Mouse (Mus musculus) G1E (cell line): ENCODE results near the gene Fhit. TPM values are rescaled to one million over a fixed set of nuclear protein-coding genes. Genes with fewer than 3 reads are reported as not detected.

Experiments
- ATAC-seq: 2 replicates; pipeline ENCODE4 v1.8.0; 2016; ENCODE audit warnings: mild to moderate bottlenecking; ENCODE audit not compliant: insufficient number of reproducible peaks, poor library complexity, low FRiP score, severe bottlenecking; ENCODE audit errors: extremely low read depth
- DNase-seq: peaks from one replicate; pipeline ENCODE4 v3.0.0; 2012; ENCODE audit warnings: low spot score
- H3K27me3 ChIP-seq: 2 replicates; pipeline ENCODE4 v1.6.1; 2012; ENCODE audit warnings: mild to moderate bottlenecking, low read length, inconsistent platforms; ENCODE audit not compliant: insufficient read depth
- H3K36me3 ChIP-seq: replicated peaks from 2 replicates; pipeline ENCODE3; 2012; ENCODE audit warnings: mild to moderate bottlenecking, inconsistent platforms
- H3K4me1 ChIP-seq: 2 replicates; pipeline ENCODE4 v1.6.1; 2012; ENCODE audit warnings: low read depth, low read length, inconsistent platforms, mixed read lengths; ENCODE audit not compliant: insufficient read depth
- H3K4me3 ChIP-seq: 2 replicates; pipeline ENCODE4 v1.5.1; 2012; ENCODE audit warnings: low read depth, mild to moderate bottlenecking, inconsistent platforms, low read length, moderate library complexity, mixed read lengths
- H3K9me3 ChIP-seq: replicated peaks from 2 replicates; pipeline ENCODE4 v1.6.1; 2012; ENCODE audit warnings: inconsistent platforms
- CTCF ChIP-seq: IDR thresholded peaks from 2 replicates; pipeline ENCODE4 v1.5.1; 2012; ENCODE audit warnings: low read depth, low read length, inconsistent platforms, mixed read lengths
- GATA1 ChIP-seq: IDR thresholded peaks from 2 replicates; pipeline ENCODE4 v1.6.1; 2012; ENCODE audit warnings: borderline replicate concordance, low read length, inconsistent platforms, mixed read lengths
- GATA2 ChIP-seq: IDR thresholded peaks from 2 replicates; pipeline ENCODE4 v1.6.1; 2012; ENCODE audit warnings: low read depth, low read length, inconsistent platforms, borderline replicate concordance
- POLR2AphosphoS5 ChIP-seq: IDR thresholded peaks from 2 replicates; pipeline ENCODE4 v1.6.1; 2012; ENCODE audit warnings: low read depth, low read length, inconsistent platforms; ENCODE audit not compliant: insufficient replicate concordance
- TAL1 ChIP-seq: conservative IDR thresholded peaks from 2 replicates; pipeline ENCODE4 v1.6.1; 2012; ENCODE audit warnings: low read depth, low read length, inconsistent platforms, mixed read lengths
- polyA plus RNA-seq: library from polyadenylated mRNA; stranded (reverse); fragments of >175 nt; gene quantifications from 2 replicates; pipeline ENCODE4 v1.2.3, GENCODE M21; 2012
- total RNA-seq, 2 experiments: library from RNA; stranded (forward) in 1 of 2; stranded (reverse) in 1 of 2; fragments of 200-1000 nt in 1 of 2; fragments of >200 nt in 1 of 2; fragmentation: Nextera tagmentation in 1 of 2; gene quantifications; 2 replicates each; pipeline ENCODE4 v1.2.3; 2014 to 2017

Fhit gene
- total and polyA plus RNA-seq, 3 experiments = not detected

GRCm38 (mm10) chr14:10194130-10194529, 967.7 kb downstream of the Fhit start:
- no peaks in the 10 kb centered on the region for H3K27me3 ChIP-seq
- DNase-seq (no peak), ATAC-seq (no peak)
- H3K4me1 ChIP-seq = no peaks in the 10 kb centered on the region
- TF ChIP-seq POLR2AphosphoS5 = no peak
- no peak for TF ChIP-seq GATA1
- TF ChIP-seq TAL1 = no peak
- no peak for TF ChIP-seq CTCF
- TF ChIP-seq GATA2 = no peak
- H3K9me3 ChIP-seq = no peaks in the 10 kb centered on the region
- no peak overlapping the region for H3K4me3 ChIP-seq
- H3K36me3 ChIP-seq = no peaks in the 10 kb centered on the region

DNA sequence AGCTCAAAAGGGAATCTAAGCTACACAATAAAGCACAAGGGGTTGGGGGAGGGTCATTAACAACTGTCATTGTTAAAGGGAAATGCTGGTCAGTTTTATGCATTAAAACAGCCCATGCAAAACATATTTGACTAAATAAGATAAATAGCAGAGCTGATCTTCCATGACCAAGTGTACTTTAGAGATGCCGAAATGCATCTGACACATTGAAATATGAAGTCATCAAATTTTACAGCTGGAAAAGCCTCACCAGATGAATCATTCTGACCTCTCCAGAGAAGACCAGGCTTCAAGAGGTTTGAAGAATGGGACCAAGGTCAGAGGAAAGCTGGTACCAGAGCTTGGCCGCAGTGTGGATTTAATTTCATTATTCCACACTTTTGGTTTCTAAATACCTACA, 990.1 kb downstream of the Fhit start:
- no peak for DNase-seq
- Histone ChIP-seq H3K4me1 (no peaks in the 10 kb centered on the region), H3K36me3 (no peaks in the 10 kb centered on the region), H3K9me3 (no peaks in the 10 kb centered on the region), H3K4me3 (no peak overlapping the region), H3K27me3 (no peaks in the 10 kb centered on the region)
- no peak for TF ChIP-seq POLR2AphosphoS5
- TF ChIP-seq CTCF = no peak
- ATAC-seq = no peak

DNA sequence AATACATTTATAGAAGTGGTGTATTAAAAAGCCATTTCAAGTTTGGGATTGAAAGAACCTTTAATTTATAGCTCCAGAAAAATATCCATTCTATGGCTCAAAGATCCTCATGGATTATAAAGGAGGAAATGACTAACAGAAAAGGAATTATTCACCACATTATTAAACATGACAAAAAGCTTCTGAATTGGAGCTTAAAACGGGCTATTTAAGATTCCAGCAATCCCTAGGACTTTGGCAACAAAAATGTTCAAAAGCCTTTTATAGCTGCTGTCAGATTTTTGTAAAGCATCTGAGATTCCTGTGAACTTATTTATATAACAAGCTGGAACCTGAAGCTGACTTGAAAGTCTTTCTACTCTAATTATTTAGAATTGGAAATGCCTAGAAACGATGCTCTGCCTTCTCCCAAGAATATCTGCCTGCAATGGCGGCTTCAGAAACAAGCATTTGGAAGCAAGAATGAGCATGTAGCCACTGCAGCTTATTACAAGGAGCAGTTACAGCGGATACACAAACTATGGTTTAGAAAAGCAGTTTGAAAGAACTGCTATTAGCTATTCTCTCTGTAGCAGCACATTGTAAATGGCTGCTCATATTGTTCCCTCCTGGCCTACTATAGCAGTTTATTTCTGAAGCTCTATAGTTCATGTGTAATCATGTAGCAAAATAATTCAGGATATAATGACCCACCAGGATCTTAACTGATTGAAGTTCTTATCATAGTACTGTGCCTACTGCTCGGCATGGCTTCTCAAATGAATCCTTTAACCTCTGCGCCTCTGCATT, 995.0 kb downstream of the Fhit start:
- no peak overlapping the region for H3K4me3 ChIP-seq
- H3K36me3 ChIP-seq = no peaks in the 10 kb centered on the region
- H3K4me1 ChIP-seq = no peaks in the 10 kb centered on the region
- no peaks in the 10 kb centered on the region for H3K27me3 ChIP-seq
- H3K9me3 ChIP-seq = no peaks in the 10 kb centered on the region
- DNase-seq (no peak), ATAC-seq (no peak)
- no peak for TF ChIP-seq CTCF
- no peak for TF ChIP-seq POLR2AphosphoS5
- no peak for TF ChIP-seq TAL1
- no peak for TF ChIP-seq GATA2
- TF ChIP-seq GATA1 = no peak

DNA sequence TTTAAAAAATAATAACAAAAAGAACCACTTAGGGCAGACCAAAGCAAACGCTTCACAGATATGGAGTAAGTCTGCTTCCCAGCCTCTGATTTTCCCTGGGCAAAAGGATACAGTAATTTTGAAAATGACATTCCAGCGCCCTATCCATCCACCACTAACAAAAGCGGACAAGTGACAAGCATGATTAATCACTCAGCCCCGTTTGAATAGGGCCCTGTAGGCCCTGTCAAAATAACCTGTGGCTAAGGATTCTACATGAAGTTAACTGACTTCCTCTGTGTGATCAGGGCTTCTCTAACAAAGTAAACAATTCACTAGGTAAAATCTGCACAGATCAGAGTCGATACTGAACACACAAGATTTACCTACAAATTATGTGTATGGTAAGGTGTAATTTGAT, 1012.0 kb downstream of the Fhit start:
- DNase-seq (no peak), ATAC-seq (no peak)
- Histone ChIP-seq H3K4me3 (no peak overlapping the region), H3K9me3 (no peaks in the 10 kb centered on the region), H3K4me1 (no peaks in the 10 kb centered on the region), H3K27me3 (no peaks in the 10 kb centered on the region), H3K36me3 (no peaks in the 10 kb centered on the region)
- no peak for TF ChIP-seq GATA2
- TF ChIP-seq POLR2AphosphoS5 = no peak
- no peak for TF ChIP-seq TAL1
- no peak for TF ChIP-seq CTCF
- no peak for TF ChIP-seq GATA1

GRCm38 (mm10) chr14:10139311-10139710, 1022.5 kb downstream of the Fhit start:
- no peak for TF ChIP-seq GATA1
- TF ChIP-seq CTCF = no peak
- no peak overlapping the region for H3K4me3 ChIP-seq
- no peaks in the 10 kb centered on the region for H3K27me3 ChIP-seq
- DNase-seq (no peak), ATAC-seq (no peak)
- no peaks in the 10 kb centered on the region for H3K4me1 ChIP-seq
- no peaks in the 10 kb centered on the region for H3K36me3 ChIP-seq
- H3K9me3 ChIP-seq = no peaks in the 10 kb centered on the region

DNA sequence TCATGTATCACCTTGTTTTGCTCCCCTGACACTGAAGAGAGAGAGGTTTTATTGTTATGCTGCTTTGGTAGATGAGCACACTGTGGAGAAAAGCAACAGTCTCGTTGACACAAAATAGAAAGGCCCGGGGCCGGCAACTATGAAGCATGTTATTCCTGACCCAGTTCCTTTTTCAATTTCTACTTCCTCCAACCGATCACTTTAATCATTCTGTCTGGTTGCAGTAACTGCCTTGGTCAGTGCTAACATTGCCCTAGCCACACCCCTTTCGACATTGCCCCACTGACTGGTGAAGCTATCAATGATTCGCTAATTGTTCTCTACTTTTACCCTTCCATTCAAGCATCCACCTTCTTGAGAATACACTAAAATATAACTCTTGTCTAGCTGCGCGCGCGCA, 1028.0 kb downstream of the Fhit start:
- H3K4me1 ChIP-seq = no peaks in the 10 kb centered on the region
- no peaks in the 10 kb centered on the region for H3K36me3 ChIP-seq
- no peak for ATAC-seq
- DNase-seq = no peak
- no peaks in the 10 kb centered on the region for H3K27me3 ChIP-seq
- no peak overlapping the region for H3K4me3 ChIP-seq
- no peaks in the 10 kb centered on the region for H3K9me3 ChIP-seq
- TF ChIP-seq GATA2 = no peak
- no peak for TF ChIP-seq POLR2AphosphoS5
- TF ChIP-seq GATA1 = no peak
- TF ChIP-seq TAL1 = no peak
- TF ChIP-seq CTCF = no peak

- ATAC-seq (no peak), DNase-seq (no peak)
- H3K4me1 ChIP-seq = no peaks in the 10 kb centered on the region
- no peaks in the 10 kb centered on the region for H3K36me3 ChIP-seq
- H3K9me3 ChIP-seq = no peaks in the 10 kb centered on the region
- no peaks in the 10 kb centered on the region for H3K27me3 ChIP-seq
- no peak for TF ChIP-seq GATA1
- no peak for TF ChIP-seq POLR2AphosphoS5
- no peak for TF ChIP-seq TAL1
- H3K4me3 ChIP-seq = no peak overlapping the region
Measured at GRCm38 (mm10) chr14:10129675-10130074, 1032.2 kb downstream of the Fhit start.
